Mouse (Mus musculus) embryonic stem cell, embryonic (primary cell): ENCODE measurements around the gene Serpinb13.
"Not testable (repeated sequence)": the region's sequence is repeated elsewhere in the genome, so short reads cannot be mapped to it uniquely, and the experiment has no call there.

ENCODE experiments used
- CTCF ChIA-PET, 4 experiments: fragments of 300-600 bp in 2 of 4; fragments of 350-600 bp in 2 of 4; sonication (Branson Sonifier 250); formaldehyde crosslinking; loops; one replicate each; lab custom pipeline; 2022; ENCODE audit warnings: inconsistent platforms in 2 of 4; lab: Charles Lee
- POLR2A ChIA-PET, 4 experiments: fragments of 300-600 bp in 2 of 4; fragments of 350-600 bp in 2 of 4; sonication (Branson Sonifier 250); formaldehyde crosslinking; loops; one replicate each; lab custom pipeline; 2022; ENCODE audit warnings: antibody characterized with exemption in 4 of 4, inconsistent platforms in 1 of 4; lab: Charles Lee

The Serpinb13 gene

GRCm38 (mm10) chr1:106980684-106981083 is at the start of gene Serpinb13:
Gene Serpinb13 (plus strand): TSS chr1:106980984.
- POLR2A ChIA-PET = interaction anchor here in 1 of 4 experiments (0.6 kb wide), 1 partner anchor 1986 kb away, joined by 3 read pairs; no protein-coding TSS in a partner anchor
- CTCF ChIA-PET = no interaction called here

GRCm38 (mm10) chr1:106931954-106932353 is 48.8 kb upstream of the Serpinb13 start:
- POLR2A ChIA-PET = no interaction called here
- CTCF ChIA-PET = no interaction called here

GRCm38 (mm10) chr1:106933658-106934057 is 47.1 kb upstream of the Serpinb13 start:
- CTCF ChIA-PET = no interaction called here

GRCm38 (mm10) chr1:106934265-106934664 is 46.5 kb upstream of the Serpinb13 start, which contains the start of gene Serpinb12:
Gene Serpinb12 (plus strand): TSS chr1:106934449.
- POLR2A ChIA-PET = no interaction called here

More at GRCm38 (mm10) chr1:106933658-106934057, 47.1 kb upstream of the Serpinb13 start:
- POLR2A ChIA-PET = no interaction called here

GRCm38 (mm10) chr1:106947217-106947616 is 33.6 kb upstream of the Serpinb13 start:
- ChIA-PET CTCF (no interaction called here), POLR2A (no interaction called here)

More at GRCm38 (mm10) chr1:106934265-106934664, 46.5 kb upstream of the Serpinb13 start, which contains the start of gene Serpinb12:
- CTCF ChIA-PET = no interaction called here

GRCm38 (mm10) chr1:106959981-106960380 is 20.8 kb upstream of the Serpinb13 start:
- ChIA-PET POLR2A (interaction anchor here in 1 of 4 experiments (0.6 kb wide), 1 partner anchor 30 kb away, joined by 3 read pairs; no protein-coding TSS in a partner anchor), CTCF (interaction anchor here in 1 of 4 experiments (1.1 kb wide), 1 partner anchor 58 kb away, joined by 3 read pairs; no protein-coding TSS in a partner anchor)

- ChIA-PET POLR2A (interaction anchor here in 1 of 4 experiments (0.6 kb wide), 1 partner anchor 684 kb away, joined by 4 read pairs; no protein-coding TSS in a partner anchor), CTCF (interaction anchor here in 3 of 4 experiments (0.6 to 1.1 kb wide), 3 partner anchors 59 to 1249 kb away, joined by 3 to 4 read pairs (median 3); no protein-coding TSS in a partner anchor)
Observed at GRCm38 (mm10) chr1:106961023-106961422, 19.8 kb upstream of the Serpinb13 start.

- POLR2A ChIA-PET = no interaction called here
- CTCF ChIA-PET = no interaction called here
Observed at GRCm38 (mm10) chr1:106983092-106983491, 2.3 kb downstream of the Serpinb13 start.

- CTCF ChIA-PET = no interaction called here
- POLR2A ChIA-PET = no interaction called here
Observed at GRCm38 (mm10) chr1:106983865-106984264, 3.1 kb downstream of the Serpinb13 start.

- CTCF ChIA-PET = no interaction called here
- POLR2A ChIA-PET = interaction anchor here in 1 of 4 experiments (0.6 kb wide), 1 partner anchor 181 kb away, joined by 3 read pairs; no protein-coding TSS in a partner anchor
Observed at GRCm38 (mm10) chr1:107000424-107000823, 19.6 kb downstream of the Serpinb13 start.

- ChIA-PET POLR2A (no interaction called here), CTCF (no interaction called here)
Observed at GRCm38 (mm10) chr1:107001754-107002153, 21.0 kb downstream of the Serpinb13 start.

GRCm38 (mm10) chr1:107006316-107006715 is 25.5 kb downstream of the Serpinb13 start:
- POLR2A ChIA-PET = no interaction called here
- CTCF ChIA-PET = no interaction called here

GRCm38 (mm10) chr1:107014530-107014929 is 33.7 kb downstream of the Serpinb13 start:
- POLR2A ChIA-PET = no interaction called here
- CTCF ChIA-PET = interaction anchor here in 3 of 4 experiments (0.5 to 1.7 kb wide), 3 partner anchors 9 to 467 kb away, joined by 3 to 6 read pairs (median 4); no protein-coding TSS in a partner anchor

GRCm38 (mm10) chr1:107015210-107015609 is 34.4 kb downstream of the Serpinb13 start:
- POLR2A ChIA-PET = no interaction called here
- CTCF ChIA-PET = interaction anchor here in 2 of 4 experiments (0.6 to 1.7 kb wide), 2 partner anchors 10 to 466 kb away, joined by 3 to 6 read pairs; no protein-coding TSS in a partner anchor

- CTCF ChIA-PET = no interaction called here
- POLR2A ChIA-PET = no interaction called here
Observed at GRCm38 (mm10) chr1:107025886-107026285, 45.1 kb downstream of the Serpinb13 start.

GRCm38 (mm10) chr1:107034236-107034635 is 53.5 kb downstream of the Serpinb13 start:
- POLR2A ChIA-PET, CTCF ChIA-PET: not testable (repeated sequence)
